Mouse (Mus musculus): ENCODE results near the gene Cd164l2. TPM values are rescaled to one million over a fixed set of nuclear protein-coding genes. Genes with fewer than 3 reads are reported as not detected.
A peak's percentile ranks its signal among the peaks of the same experiment; 100 is the strongest.

Cd164l2 gene
- polyA plus RNA-seq (2015; fragmentation: Nextera tagmentation; extraction: Ambion mirVana) = 0.17 and 0.30 TPM in 2 replicates

GRCm38 (mm10) chr4:133211751-133212561 is at the start of gene Cd164l2, which contains the start of gene Gpr3:
TSS of gene Cd164l2 (plus strand) at chr4:133212131.
TSS of gene Gpr3 (minus strand) at chr4:133212536.
- peak within 1 kb of the TSS; percentile 71 for H3K9ac ChIP-seq
- H3K4me1 ChIP-seq = peaks cover 22% of the 10 kb centered on the region
- H3K27me3 ChIP-seq = peaks cover 49% of the 10 kb centered on the region
- no peaks in the 10 kb centered on the region for H3K9me3 ChIP-seq (replicated peaks)
- peak; percentile 75 for ATAC-seq
- H3K36me3 ChIP-seq (ENCODE audit: poor library complexity, severe bottlenecking) = no peaks in the 10 kb centered on the region
- H3K27ac ChIP-seq = no peak within 1 kb of the TSS
- H3K4me3 ChIP-seq = peak within 1 kb of the TSS; percentile 68
- peak within 1 kb of the TSS; percentile 98 for H3K4me2 ChIP-seq
- under 1% methylated on average over 48 of the region's 52 CpGs for WGBS

- Histone ChIP-seq H3K27me3 (no peaks in the 10 kb centered on the region), H3K36me3 (ENCODE audit: poor library complexity, severe bottlenecking) (no peaks in the 10 kb centered on the region), H3K4me3 (no peak overlapping the region), H3K27ac (0 out of 2 replicates have a peak overlapping the region, but pooled peaks have one; percentile 22), H3K4me2 (no peak overlapping the region), H3K9ac (no peak overlapping the region), H3K9me3 (replicated peaks) (no peaks in the 10 kb centered on the region), H3K4me1 (peaks cover 25% of the 10 kb centered on the region)
- ATAC-seq = no peak
- WGBS = 70% methylated on average over 6 of the region's 6 CpGs
These were observed 49.7 kb upstream of the Cd164l2 start for GRCm38 (mm10) chr4:133162196-133162595.

GRCm38 (mm10) chr4:133166773-133167172 is 45.2 kb upstream of the Cd164l2 start:
- H3K4me1 ChIP-seq = peaks cover 11% of the 10 kb centered on the region; the same call in 1 of the 2 replicates
- H3K4me2 ChIP-seq = no peak overlapping the region
- 92% methylated on average over 9 of the region's 9 CpGs for WGBS
- H3K9me3 ChIP-seq (replicated peaks) = no peaks in the 10 kb centered on the region
- no peaks in the 10 kb centered on the region for H3K27me3 ChIP-seq
- H3K9ac ChIP-seq = no peak overlapping the region
- no peak overlapping the region for H3K27ac ChIP-seq
- H3K4me3 ChIP-seq = no peak overlapping the region
- H3K36me3 ChIP-seq (ENCODE audit: poor library complexity, severe bottlenecking) = no peaks in the 10 kb centered on the region
- ATAC-seq = no peak

- Histone ChIP-seq H3K4me2 (no peak overlapping the region), H3K27me3 (no peaks in the 10 kb centered on the region), H3K9ac (no peak overlapping the region), H3K36me3 (ENCODE audit: poor library complexity, severe bottlenecking) (no peaks in the 10 kb centered on the region), H3K4me1 (peaks cover 11% of the 10 kb centered on the region; the same call in 1 of the 2 replicates), H3K4me3 (no peak overlapping the region), H3K9me3 (replicated peaks) (no peaks in the 10 kb centered on the region), H3K27ac (no peak overlapping the region)
- no peak for ATAC-seq
- WGBS = 89% methylated on average over 10 of the region's 10 CpGs
These were observed 42.5 kb upstream of the Cd164l2 start for GRCm38 (mm10) chr4:133169237-133170055.

DNA sequence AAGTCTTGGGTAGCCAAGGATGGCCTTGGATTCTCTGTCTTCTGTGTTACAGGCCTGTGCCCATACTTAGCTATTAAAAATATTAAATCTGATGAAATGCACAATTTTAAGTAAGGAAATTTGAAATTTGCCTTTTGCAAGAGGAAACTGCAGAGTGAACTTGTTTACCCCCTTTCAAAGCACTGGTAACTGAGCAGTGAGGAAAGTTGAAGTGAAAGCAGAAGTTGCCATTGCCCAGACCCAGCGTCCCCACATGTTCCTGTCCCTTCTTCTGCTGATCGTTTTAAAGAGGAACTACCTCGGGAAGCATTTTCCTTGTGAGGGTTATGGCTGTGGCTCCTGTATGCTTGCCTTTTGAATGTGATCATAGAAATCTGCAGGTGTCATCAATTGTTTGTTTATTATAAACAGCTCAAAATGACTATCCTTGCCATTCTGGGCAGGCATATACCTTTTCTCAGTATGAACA is 41.8 kb upstream of the Cd164l2 start:
- no peak overlapping the region for H3K9ac ChIP-seq
- no peaks in the 10 kb centered on the region for H3K27me3 ChIP-seq
- WGBS = 93% methylated on average over 3 of the region's 3 CpGs
- no peaks in the 10 kb centered on the region for H3K36me3 ChIP-seq (ENCODE audit: poor library complexity, severe bottlenecking)
- no peak overlapping the region for H3K4me2 ChIP-seq
- peaks cover 11% of the 10 kb centered on the region; the same call in 1 of the 2 replicates for H3K4me1 ChIP-seq
- H3K9me3 ChIP-seq (replicated peaks) = no peaks in the 10 kb centered on the region
- H3K27ac ChIP-seq = no peak overlapping the region
- ATAC-seq = no peak
- H3K4me3 ChIP-seq = no peak overlapping the region

DNA sequence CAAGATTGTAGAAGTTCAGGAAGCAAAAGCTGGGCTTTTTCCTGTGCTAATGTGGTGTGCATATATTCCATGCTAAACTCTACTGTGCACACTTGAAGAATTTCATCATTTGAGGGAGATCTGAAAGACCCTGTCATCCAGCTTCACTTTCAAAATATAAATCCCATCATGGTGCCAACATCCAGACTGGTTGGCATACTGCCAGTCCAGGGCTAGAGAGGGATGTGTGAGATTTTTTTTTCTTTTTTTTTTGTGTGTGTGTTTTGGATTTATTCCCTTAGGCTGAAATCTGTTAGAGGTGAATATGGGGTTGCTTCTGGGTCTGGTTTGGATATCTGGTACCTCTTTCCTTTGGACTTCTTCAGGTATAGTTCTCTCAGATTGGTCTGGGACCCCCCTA is 41.3 kb upstream of the Cd164l2 start:
- no peak overlapping the region for H3K4me2 ChIP-seq
- peaks cover 15% of the 10 kb centered on the region for H3K4me1 ChIP-seq
- H3K27me3 ChIP-seq = no peaks in the 10 kb centered on the region
- no peak overlapping the region for H3K27ac ChIP-seq
- no peak overlapping the region for H3K9ac ChIP-seq
- no peak overlapping the region for H3K4me3 ChIP-seq
- no peaks in the 10 kb centered on the region for H3K9me3 ChIP-seq (replicated peaks)
- no peaks in the 10 kb centered on the region for H3K36me3 ChIP-seq (ENCODE audit: poor library complexity, severe bottlenecking)
- no peak for ATAC-seq

- peaks cover 34% of the 10 kb centered on the region for H3K4me1 ChIP-seq
- no peak overlapping the region for H3K4me3 ChIP-seq
- H3K4me2 ChIP-seq = no peak overlapping the region
- 94% methylated on average over 4 of the region's 4 CpGs for WGBS
- no peak overlapping the region for H3K27ac ChIP-seq
- peaks cover 3% of the 10 kb centered on the region for H3K36me3 ChIP-seq (ENCODE audit: poor library complexity, severe bottlenecking)
- ATAC-seq = no peak
- no peak overlapping the region for H3K9ac ChIP-seq
- no peaks in the 10 kb centered on the region for H3K9me3 ChIP-seq (replicated peaks)
- H3K27me3 ChIP-seq = no peaks in the 10 kb centered on the region
These were observed 39.5 kb upstream of the Cd164l2 start for GRCm38 (mm10) chr4:133172451-133172850.

GRCm38 (mm10) chr4:133174361-133174760 is 37.6 kb upstream of the Cd164l2 start:
- Histone ChIP-seq H3K27me3 (no peaks in the 10 kb centered on the region), H3K27ac (no peak overlapping the region), H3K9me3 (replicated peaks) (no peaks in the 10 kb centered on the region), H3K4me3 (no peak overlapping the region), H3K9ac (no peak overlapping the region), H3K4me2 (no peak overlapping the region), H3K4me1 (peaks cover 39% of the 10 kb centered on the region), H3K36me3 (ENCODE audit: poor library complexity, severe bottlenecking) (peaks cover 16% of the 10 kb centered on the region)
- WGBS = 84% methylated on average over 4 of the region's 4 CpGs
- no peak for ATAC-seq

DNA sequence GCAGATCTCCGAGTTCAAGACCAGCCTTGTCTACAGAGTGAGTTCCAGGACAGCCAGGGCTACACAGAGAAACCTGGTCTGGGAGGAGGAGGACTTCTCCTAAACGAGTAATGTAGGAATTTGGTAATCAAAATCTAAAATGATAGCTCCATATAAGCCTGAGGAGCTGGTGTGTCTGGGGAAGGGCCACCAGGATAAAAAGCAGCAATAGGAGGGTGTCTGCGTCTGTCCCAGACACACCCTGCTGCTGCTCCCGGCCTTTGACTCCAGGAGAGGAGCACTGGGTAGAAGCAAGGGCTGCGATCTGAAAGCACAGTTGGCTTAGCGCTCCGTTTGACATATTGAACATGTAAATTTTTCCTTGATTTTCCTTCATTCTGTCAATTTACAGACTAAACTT is 36.7 kb upstream of the Cd164l2 start:
- H3K27me3 ChIP-seq = no peaks in the 10 kb centered on the region
- no peak for ATAC-seq

GRCm38 (mm10) chr4:133175998-133176760 is 35.8 kb upstream of the Cd164l2 start:
- no peak for ATAC-seq
- Histone ChIP-seq H3K4me2 (peak overlapping the region; percentile 27; the same call in 1 of the 2 replicates), H3K9ac (peak overlapping the region; percentile 41; the same call in 1 of the 2 replicates), H3K27ac (peak overlapping the region; percentile 72), H3K36me3 (ENCODE audit: poor library complexity, severe bottlenecking) (peaks cover 21% of the 10 kb centered on the region), H3K9me3 (replicated peaks) (no peaks in the 10 kb centered on the region), H3K4me1 (peaks cover 28% of the 10 kb centered on the region), H3K4me3 (no peak overlapping the region), H3K27me3 (no peaks in the 10 kb centered on the region)
- 56% methylated on average over 14 of the region's 14 CpGs for WGBS

More for the DNA sequence above, 36.7 kb upstream of the Cd164l2 start:
- Histone ChIP-seq H3K9ac (no peak overlapping the region), H3K36me3 (ENCODE audit: poor library complexity, severe bottlenecking) (peaks cover 21% of the 10 kb centered on the region), H3K4me3 (no peak overlapping the region), H3K27ac (no peak overlapping the region), H3K9me3 (replicated peaks) (no peaks in the 10 kb centered on the region), H3K4me2 (no peak overlapping the region), H3K4me1 (peaks cover 36% of the 10 kb centered on the region)
- whole genome bisulfite sequencing = 75% methylated on average over 7 of the region's 7 CpGs

DNA sequence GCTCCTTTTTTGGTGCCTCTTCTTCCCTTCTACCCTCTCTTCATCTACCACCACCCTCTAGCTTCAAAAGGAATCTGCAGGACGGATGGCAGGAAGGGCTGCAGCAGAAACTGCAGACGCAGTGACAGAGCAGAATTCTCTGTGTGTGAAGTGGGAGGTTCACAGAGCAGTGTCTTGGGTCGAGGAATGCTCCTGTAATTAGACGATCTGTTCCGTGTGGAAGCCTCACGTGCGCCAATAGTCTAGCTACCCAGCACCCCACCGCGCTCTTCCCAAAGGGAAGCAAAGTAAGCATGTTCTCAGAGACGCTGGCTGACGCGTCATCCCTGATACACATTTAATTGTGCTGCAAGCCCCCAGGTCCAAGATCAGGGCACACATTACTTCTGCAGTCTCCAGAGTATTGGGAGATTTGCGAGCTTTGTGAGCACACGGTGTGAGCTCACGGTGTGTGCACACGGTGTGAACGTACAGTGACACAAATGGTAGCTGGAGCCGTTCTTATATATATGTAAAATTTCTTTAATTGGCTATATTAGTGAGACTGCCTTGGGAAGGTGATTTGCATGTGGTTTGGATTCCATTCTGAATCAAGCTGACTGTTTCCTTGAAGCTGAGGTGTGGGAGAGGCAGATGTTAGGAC is 35.0 kb upstream of the Cd164l2 start:
- H3K4me3 ChIP-seq = no peak overlapping the region
- H3K4me1 ChIP-seq = peaks cover 28% of the 10 kb centered on the region
- no peaks in the 10 kb centered on the region for H3K9me3 ChIP-seq (replicated peaks)
- WGBS = 68% methylated on average over 18 of the region's 18 CpGs
- peak overlapping the region; percentile 72 for H3K27ac ChIP-seq
- H3K4me2 ChIP-seq = 0 out of 2 replicates have a peak overlapping the region, but pooled peaks have one; percentile 27
- peaks cover 22% of the 10 kb centered on the region for H3K36me3 ChIP-seq (ENCODE audit: poor library complexity, severe bottlenecking)
- peak overlapping the region; percentile 41; the same call in 1 of the 2 replicates for H3K9ac ChIP-seq
- ATAC-seq = peak; percentile 61
- no peaks in the 10 kb centered on the region for H3K27me3 ChIP-seq
